Mouse (Mus musculus): ENCODE data around the gene Khnyn. TPM values are rescaled to one million over a fixed set of nuclear protein-coding genes. Genes with fewer than 3 reads are reported as not detected.
A peak's percentile ranks its signal among the peaks of the same experiment; 100 is the strongest.

Khnyn gene
- 10.0 TPM for polyA plus RNA-seq (2012; fragmentation: generic; extraction: Trizol)

GRCm38 (mm10) chr14:55884713-55885113, at the start of gene Khnyn:
Khnyn (plus strand) TSS chr14:55884947.
- Histone ChIP-seq H3K36me3 (ENCODE audit: control insufficient read depth, insufficient read depth) (peaks cover 23% of the 10 kb centered on the region), H3ac (ENCODE audit: control insufficient read depth, insufficient read length) (peak within 1 kb of the TSS; percentile 67), H3K79me2 (ENCODE audit: control insufficient read depth, insufficient read depth) (no peaks in the 10 kb centered on the region), H3K4me2 (ENCODE audit: low read depth) (peak within 1 kb of the TSS; percentile 81), H3K27me3 (ENCODE audit: control insufficient read depth, insufficient read depth, insufficient read length) (no peaks in the 10 kb centered on the region), H3K4me3 (peak within 1 kb of the TSS; percentile 86)
- TF ChIP-seq TCF3 (IDR thresholded peaks at IDR 0.05; ENCODE audit: insufficient read length, low read depth) (no peak), MAX (IDR thresholded peaks at IDR 0.05; ENCODE audit: low read depth) (no peak), MYOG (IDR thresholded peaks at IDR 0.05; ENCODE audit: control insufficient read depth in 1 of 3, insufficient read depth in 1 of 3, insufficient read length in 2 of 3, low read depth in 2 of 3) (peak in 1 of 3 experiments; percentile 20), REST (IDR thresholded peaks at IDR 0.05; ENCODE audit: insufficient read depth, insufficient read length) (no peak), CEBPB (IDR thresholded peaks at IDR 0.05; ENCODE audit: insufficient read depth, poor library complexity, severe bottlenecking) (no peak), POLR2A (IDR thresholded peaks at IDR 0.05; ENCODE audit: insufficient read length, low read depth) (peak; percentile 82), SRF (IDR thresholded peaks at IDR 0.05; ENCODE audit: control insufficient read depth, insufficient read length, low read depth) (no peak), E2F4 (IDR thresholded peaks at IDR 0.05; ENCODE audit: insufficient read depth) (no peak), POLR2AphosphoS2 (IDR thresholded peaks at IDR 0.05; ENCODE audit: insufficient read length, low read depth) (peak; percentile 75), TCF12 (IDR thresholded peaks at IDR 0.05; ENCODE audit: insufficient read depth, poor library complexity, severe bottlenecking) (no peak), USF1 (IDR thresholded peaks at IDR 0.05; ENCODE audit: low read depth) (no peak), MYOD1 (IDR thresholded peaks at IDR 0.05; ENCODE audit: control insufficient read depth in 1 of 3, insufficient read length in 2 of 3, low read depth in 2 of 3) (peak in 1 of 3 experiments; percentile 45)

- no peak overlapping the region for H3K4me2 ChIP-seq (ENCODE audit: low read depth)
- no peak overlapping the region for H3ac ChIP-seq (ENCODE audit: control insufficient read depth, insufficient read length)
- TF ChIP-seq MAX (IDR thresholded peaks at IDR 0.05; ENCODE audit: low read depth) (no peak), REST (IDR thresholded peaks at IDR 0.05; ENCODE audit: insufficient read depth, insufficient read length) (no peak), CEBPB (IDR thresholded peaks at IDR 0.05; ENCODE audit: insufficient read depth, poor library complexity, severe bottlenecking) (no peak), POLR2A (IDR thresholded peaks at IDR 0.05; ENCODE audit: insufficient read length, low read depth) (no peak), USF1 (IDR thresholded peaks at IDR 0.05; ENCODE audit: low read depth) (no peak), TCF3 (IDR thresholded peaks at IDR 0.05; ENCODE audit: insufficient read length, low read depth) (no peak), SRF (IDR thresholded peaks at IDR 0.05; ENCODE audit: control insufficient read depth, insufficient read length, low read depth) (no peak), MYOD1 (IDR thresholded peaks at IDR 0.05; ENCODE audit: control insufficient read depth in 1 of 3, insufficient read length in 2 of 3, low read depth in 2 of 3) (no peak), TCF12 (IDR thresholded peaks at IDR 0.05; ENCODE audit: insufficient read depth, poor library complexity, severe bottlenecking) (no peak), MYOG (IDR thresholded peaks at IDR 0.05; ENCODE audit: control insufficient read depth in 1 of 3, insufficient read depth in 1 of 3, insufficient read length in 2 of 3, low read depth in 2 of 3) (no peak), E2F4 (IDR thresholded peaks at IDR 0.05; ENCODE audit: insufficient read depth) (no peak), POLR2AphosphoS2 (IDR thresholded peaks at IDR 0.05; ENCODE audit: insufficient read length, low read depth) (no peak)
- no peaks in the 10 kb centered on the region for H3K27me3 ChIP-seq (ENCODE audit: control insufficient read depth, insufficient read depth, insufficient read length)
- no peaks in the 10 kb centered on the region for H3K36me3 ChIP-seq (ENCODE audit: control insufficient read depth, insufficient read depth)
- H3K79me2 ChIP-seq (ENCODE audit: control insufficient read depth, insufficient read depth), result no peaks in the 10 kb centered on the region
- H3K4me3 ChIP-seq, result no peak overlapping the region
Measured at GRCm38 (mm10) chr14:55838312-55838711, 46.4 kb upstream of the Khnyn start.

GRCm38 (mm10) chr14:55838740-55839139, 46.0 kb upstream of the Khnyn start:
- Histone ChIP-seq H3K36me3 (ENCODE audit: control insufficient read depth, insufficient read depth) (no peaks in the 10 kb centered on the region), H3K4me3 (no peak overlapping the region), H3K79me2 (ENCODE audit: control insufficient read depth, insufficient read depth) (no peaks in the 10 kb centered on the region), H3ac (ENCODE audit: control insufficient read depth, insufficient read length) (no peak overlapping the region), H3K4me2 (ENCODE audit: low read depth) (no peak overlapping the region), H3K27me3 (ENCODE audit: control insufficient read depth, insufficient read depth, insufficient read length) (no peaks in the 10 kb centered on the region)
- no peak for TF ChIP-seq USF1 (IDR thresholded peaks at IDR 0.05; ENCODE audit: low read depth)
- TF ChIP-seq MYOD1 (IDR thresholded peaks at IDR 0.05; ENCODE audit: control insufficient read depth in 1 of 3, insufficient read length in 2 of 3, low read depth in 2 of 3), result no peak
- no peak for TF ChIP-seq MYOG (IDR thresholded peaks at IDR 0.05; ENCODE audit: control insufficient read depth in 1 of 3, insufficient read depth in 1 of 3, insufficient read length in 2 of 3, low read depth in 2 of 3)
- no peak for TF ChIP-seq POLR2AphosphoS2 (IDR thresholded peaks at IDR 0.05; ENCODE audit: insufficient read length, low read depth)
- TF ChIP-seq TCF3 (IDR thresholded peaks at IDR 0.05; ENCODE audit: insufficient read length, low read depth), result no peak

- TF ChIP-seq MAX (IDR thresholded peaks at IDR 0.05; ENCODE audit: low read depth) (no peak), SRF (IDR thresholded peaks at IDR 0.05; ENCODE audit: control insufficient read depth, insufficient read length, low read depth) (peak; percentile 80)
- H3K4me3 ChIP-seq, result no peak overlapping the region
- no peak overlapping the region for H3ac ChIP-seq (ENCODE audit: control insufficient read depth, insufficient read length)
- peaks cover 2% of the 10 kb centered on the region for H3K27me3 ChIP-seq (ENCODE audit: control insufficient read depth, insufficient read depth, insufficient read length)
- no peaks in the 10 kb centered on the region for H3K36me3 ChIP-seq (ENCODE audit: control insufficient read depth, insufficient read depth)
- no peaks in the 10 kb centered on the region for H3K79me2 ChIP-seq (ENCODE audit: control insufficient read depth, insufficient read depth)
- H3K4me2 ChIP-seq (ENCODE audit: low read depth), result no peak overlapping the region
Measured at GRCm38 (mm10) chr14:55840853-55841366, 43.8 kb upstream of the Khnyn start.

- TF ChIP-seq CEBPB (IDR thresholded peaks at IDR 0.05; ENCODE audit: insufficient read depth, poor library complexity, severe bottlenecking), result no peak
Measured at GRCm38 (mm10) chr14:55842794-55843193, 42.0 kb upstream of the Khnyn start.

More at GRCm38 (mm10) chr14:55842794-55843193, 42.0 kb upstream of the Khnyn start:
- Histone ChIP-seq H3K79me2 (ENCODE audit: control insufficient read depth, insufficient read depth) (no peaks in the 10 kb centered on the region), H3ac (ENCODE audit: control insufficient read depth, insufficient read length) (no peak overlapping the region), H3K36me3 (ENCODE audit: control insufficient read depth, insufficient read depth) (no peaks in the 10 kb centered on the region), H3K27me3 (ENCODE audit: control insufficient read depth, insufficient read depth, insufficient read length) (peaks cover 7% of the 10 kb centered on the region), H3K4me3 (no peak overlapping the region), H3K4me2 (ENCODE audit: low read depth) (no peak overlapping the region)

Data from myocyte (in vitro differentiated cells).